Mouse (Mus musculus): ENCODE results near the gene Gga1. TPM values are rescaled to one million over a fixed set of nuclear protein-coding genes. Genes with fewer than 3 reads are reported as not detected.
A peak's percentile ranks its signal among the peaks of the same experiment; 100 is the strongest.
"Not testable (repeated sequence)": the region's sequence is repeated elsewhere in the genome, so short reads cannot be mapped to it uniquely, and the experiment has no call there.

Gga1 gene
- total RNA-seq, 2 experiments from 2014 or later = 40.3 to 43.2 TPM

- intact Hi-C loops (cut with DNase I) = loop anchor here (1.0 kb wide), 1 partner anchor 12 kb away; no protein-coding TSS in a partner anchor
- peak in 1 of 2 experiments; percentile 53 for DNase-seq
Observed at GRCm38 (mm10) chr15:78843581-78844469, 33.2 kb upstream of the Gga1 start.

- intact Hi-C loops (cut with DNase I) = no loop called here
- DNase-seq = peak; percentile 68 to 70
Observed at GRCm38 (mm10) chr15:78844791-78845190, 32.2 kb upstream of the Gga1 start.

GRCm38 (mm10) chr15:78845321-78845720 lies 31.7 kb upstream of the Gga1 start:
- peak in 1 of 2 experiments; percentile 48 for DNase-seq
- intact Hi-C loops (cut with DNase I) = no loop called here

GRCm38 (mm10) chr15:78845867-78846266 lies 31.1 kb upstream of the Gga1 start:
- DNase-seq = no peak
- intact Hi-C loops (cut with DNase I) = no loop called here

GRCm38 (mm10) chr15:78846352-78846751 lies 30.6 kb upstream of the Gga1 start:
- intact Hi-C loops (cut with DNase I) = no loop called here
- peak in 1 of 2 experiments; percentile 9 for DNase-seq

- DNase-seq; intact Hi-C loops (cut with DNase I): not testable (repeated sequence)
Observed at GRCm38 (mm10) chr15:78846805-78847204, 30.2 kb upstream of the Gga1 start.

GRCm38 (mm10) chr15:78848467-78848866 lies 28.5 kb upstream of the Gga1 start:
- DNase-seq = peak; percentile 85 to 91
- intact Hi-C loops (cut with DNase I) = loop anchor here (1.0 kb wide), 2 partner anchors 22 to 46 kb away; no protein-coding TSS in a partner anchor

- intact Hi-C loops (cut with DNase I) = no loop called here
- DNase-seq = no peak
Observed at GRCm38 (mm10) chr15:78849485-78849884, 27.5 kb upstream of the Gga1 start.

- DNase-seq = peak in 1 of 2 experiments; percentile 14
- intact Hi-C loops (cut with DNase I) = loop anchor here (5.0 kb wide), 1 partner anchor 33 kb away; no protein-coding TSS in a partner anchor
Observed at GRCm38 (mm10) chr15:78850059-78850824, 26.7 kb upstream of the Gga1 start.

- intact Hi-C loops (cut with DNase I) = loop anchor here (5.0 kb wide), 1 partner anchor 34 kb away; no protein-coding TSS in a partner anchor
- DNase-seq = no peak
Observed at GRCm38 (mm10) chr15:78850944-78851343, 26.0 kb upstream of the Gga1 start.

GRCm38 (mm10) chr15:78851505-78852153 lies 25.4 kb upstream of the Gga1 start:
- intact Hi-C loops (cut with DNase I) = loop anchor here (2.0 to 5.0 kb wide), 2 partner anchors 17 to 34 kb away; no protein-coding TSS in a partner anchor
- peak; percentile 93 to 95 for DNase-seq

- intact Hi-C loops (cut with DNase I) = no loop called here
- no peak for DNase-seq
Observed at GRCm38 (mm10) chr15:78855303-78855965, 21.6 kb upstream of the Gga1 start, which contains the start of gene Lgals2. Lgals2 (minus strand) TSS chr15:78855529.

GRCm38 (mm10) chr15:78857009-78857408 lies 20.0 kb upstream of the Gga1 start:
- intact Hi-C loops (cut with DNase I) = no loop called here
- no peak for DNase-seq

- no peak for DNase-seq
- intact Hi-C loops (cut with DNase I) = no loop called here
Observed at GRCm38 (mm10) chr15:78859311-78859710, 17.7 kb upstream of the Gga1 start.

- DNase-seq = no peak
- intact Hi-C loops (cut with DNase I) = no loop called here
Observed at GRCm38 (mm10) chr15:78859714-78860113, 17.3 kb upstream of the Gga1 start.

GRCm38 (mm10) chr15:78862280-78862679 lies 14.7 kb upstream of the Gga1 start:
- intact Hi-C loops (cut with DNase I) = no loop called here
- no peak for DNase-seq

GRCm38 (mm10) chr15:78863154-78863553 lies 13.8 kb upstream of the Gga1 start:
- intact Hi-C loops (cut with DNase I) = no loop called here
- no peak for DNase-seq

- intact Hi-C loops (cut with DNase I) = no loop called here
- DNase-seq = no peak
Observed at GRCm38 (mm10) chr15:78863852-78864253, 13.1 kb upstream of the Gga1 start.

GRCm38 (mm10) chr15:78868398-78868797 lies 8.6 kb upstream of the Gga1 start:
- intact Hi-C loops (cut with DNase I) = loop anchor here (2.0 kb wide), 1 partner anchor 16 kb away; no protein-coding TSS in a partner anchor
- DNase-seq = peak; percentile 39

GRCm38 (mm10) chr15:78868826-78869233 lies 8.2 kb upstream of the Gga1 start:
- no peak for DNase-seq
- intact Hi-C loops (cut with DNase I) = loop anchor here (1.0 to 2.0 kb wide), 2 partner anchors 16 to 43 kb away; no protein-coding TSS in a partner anchor

Measured in heart, postnatal 36 days (tissue).